Mouse (Mus musculus): ENCODE measurements around the gene Dhrs11. TPM values are rescaled to one million over a fixed set of nuclear protein-coding genes. Genes with fewer than 3 reads are reported as not detected.
"Not testable (repeated sequence)": the region's sequence is repeated elsewhere in the genome, so short reads cannot be mapped to it uniquely, and the experiment has no call there.

Gene Dhrs11
- 10 to 100 TPM in 1 of 2 experiments, 1 to 10 TPM in 1; 8.3 to 10.9 TPM for polyA plus RNA-seq (2017; shearing (Covaris generic))

- ATAC-seq: peak; percentile 93
Observed at GRCm38 (mm10) chr11:84828516-84829399, at the start of gene Dhrs11. Dhrs11 (minus strand) TSS chr11:84828994.

GRCm38 (mm10) chr11:84876020-84876419 is 47.2 kb upstream of the Dhrs11 start:
- not testable (repeated sequence) for ATAC-seq

GRCm38 (mm10) chr11:84873042-84873833 is 44.4 kb upstream of the Dhrs11 start:
- no peak for ATAC-seq

- no peak for ATAC-seq
Observed at GRCm38 (mm10) chr11:84871548-84872069, 42.8 kb upstream of the Dhrs11 start.

- no peak for ATAC-seq
Observed at GRCm38 (mm10) chr11:84871046-84871445, 42.3 kb upstream of the Dhrs11 start.

GRCm38 (mm10) chr11:84870337-84871043 is 41.7 kb upstream of the Dhrs11 start, which contains the start of gene Ggnbp2:
Ggnbp2 (minus strand) TSS chr11:84870817.
- ATAC-seq: peak; percentile 71

- ATAC-seq: peak; percentile 73
Observed at GRCm38 (mm10) chr11:84869537-84870232, 40.9 kb upstream of the Dhrs11 start.

GRCm38 (mm10) chr11:84868786-84869259 is 40.0 kb upstream of the Dhrs11 start:
- ATAC-seq: no peak

- ATAC-seq: no peak
Observed at GRCm38 (mm10) chr11:84867586-84867985, 38.8 kb upstream of the Dhrs11 start.

- ATAC-seq: no peak
Observed at GRCm38 (mm10) chr11:84865268-84865667, 36.5 kb upstream of the Dhrs11 start.

- no peak for ATAC-seq
Observed at GRCm38 (mm10) chr11:84855285-84855684, 26.5 kb upstream of the Dhrs11 start.

- ATAC-seq: no peak
Observed at GRCm38 (mm10) chr11:84847475-84848090, 18.8 kb upstream of the Dhrs11 start.

GRCm38 (mm10) chr11:84846741-84847474 is 18.1 kb upstream of the Dhrs11 start:
- no peak for ATAC-seq

GRCm38 (mm10) chr11:84839330-84839729 is 10.5 kb upstream of the Dhrs11 start:
- no peak for ATAC-seq

GRCm38 (mm10) chr11:84829495-84829894 is 701 bp upstream of the Dhrs11 start:
- peak; percentile 15 for ATAC-seq

- ATAC-seq: no peak
Observed at GRCm38 (mm10) chr11:84827901-84828503, 792 bp downstream of the Dhrs11 start.

- no peak for ATAC-seq
Observed at GRCm38 (mm10) chr11:84827492-84827891, 1.3 kb downstream of the Dhrs11 start.

GRCm38 (mm10) chr11:84826185-84826584 is 2.6 kb downstream of the Dhrs11 start:
- no peak for ATAC-seq

GRCm38 (mm10) chr11:84825261-84825807 is 3.5 kb downstream of the Dhrs11 start:
- no peak for ATAC-seq

GRCm38 (mm10) chr11:84823484-84823897 is 5.3 kb downstream of the Dhrs11 start:
- ATAC-seq: no peak

Measured in CD4-positive, CD25-positive, alpha-beta regulatory T cell, adult 4 months (primary cell).